Mouse (Mus musculus): Measurements from ENCODE around the gene Vmn2r34. TPM values are rescaled to one million over a fixed set of nuclear protein-coding genes. Genes with fewer than 3 reads are reported as not detected.
"Not testable (repeated sequence)": the region's sequence is repeated elsewhere in the genome, so short reads cannot be mapped to it uniquely, and the experiment has no call there.

Gene Vmn2r34
- polyA plus RNA-seq (2012; rRNA removed): not detected in 2 replicates
- not detected in 2 replicates for polyA plus RNA-seq (2014; fragmentation: Nextera tagmentation; extraction: Ambion mirVana)

DNA sequence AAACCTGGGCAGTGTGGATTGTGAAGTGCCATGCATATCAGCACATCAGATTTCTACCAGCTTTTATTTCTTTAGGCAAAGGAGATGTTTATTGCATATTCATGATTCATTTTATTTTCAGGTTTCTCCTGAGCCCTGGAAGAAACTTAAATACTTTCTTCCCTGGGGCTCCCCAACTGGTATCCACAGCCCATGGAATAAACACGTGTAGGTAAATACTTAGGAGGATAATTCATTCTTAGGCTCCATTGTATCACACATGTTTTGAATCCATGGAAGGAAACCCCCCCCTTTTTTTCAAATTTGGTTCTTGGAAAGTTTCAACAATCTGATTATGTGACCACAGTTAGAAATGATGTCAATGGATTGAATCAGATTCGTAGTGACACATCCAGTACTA is at the start of gene Vmn2r34:
Gene Vmn2r34, minus strand, starts transcription at position 101 of the 400 bp plus-strand sequence.
- not testable (repeated sequence) for H3K4me1 ChIP-seq (replicated peaks; ENCODE audit: control insufficient read depth in 2 of 2, insufficient read depth in 2 of 2, low read length in 1 of 2); H3K4me2 ChIP-seq (ENCODE audit: low read depth); DNase-seq (ENCODE audit: low read depth in 3 of 3, low spot score in 3 of 3); ATAC-seq (ENCODE audit: insufficient read depth); H3K27ac ChIP-seq; H3K9me3 ChIP-seq (ENCODE audit: control insufficient read depth, low read length); H3K4me3 ChIP-seq (ENCODE audit: insufficient read depth in 1 of 2, low read depth in 2 of 2, low read length in 2 of 2); H3K9ac ChIP-seq (replicated peaks); H3K27me3 ChIP-seq (ENCODE audit: control insufficient read depth, insufficient read depth, low read length); H3K36me3 ChIP-seq (replicated peaks; ENCODE audit: control insufficient read depth, insufficient read depth, low read depth)
- WGBS (ENCODE audit: insufficient replicate concordance): no CpG with 5 or more reads among the region's 2 CpGs

GRCm38 (mm10) chr7:7674032-7674431 is 15.3 kb downstream of the Vmn2r34 start:
- 47% methylated on average over 2 of the region's 2 CpGs for WGBS (ENCODE audit: insufficient replicate concordance)
- not testable (repeated sequence) for H3K4me2 ChIP-seq (ENCODE audit: low read depth); H3K9ac ChIP-seq (replicated peaks); H3K27ac ChIP-seq; H3K4me3 ChIP-seq (ENCODE audit: insufficient read depth in 1 of 2, low read depth in 2 of 2, low read length in 2 of 2); DNase-seq (ENCODE audit: low read depth in 3 of 3, low spot score in 3 of 3); H3K4me1 ChIP-seq (replicated peaks; ENCODE audit: control insufficient read depth in 2 of 2, insufficient read depth in 2 of 2, low read length in 1 of 2); H3K27me3 ChIP-seq (ENCODE audit: control insufficient read depth, insufficient read depth, low read length); H3K9me3 ChIP-seq (ENCODE audit: control insufficient read depth, low read length); ATAC-seq (ENCODE audit: insufficient read depth); H3K36me3 ChIP-seq (replicated peaks; ENCODE audit: control insufficient read depth, insufficient read depth, low read depth)

Other genes starting within 250 kb of the Vmn2r34 start
- not detected in 2 replicates for gene Vmn2r32, start 209.5 kb downstream of the Vmn2r34 start, polyA plus RNA-seq (2012; rRNA removed)
- not detected in 2 replicates for gene Vmn2r32, start 209.5 kb downstream of the Vmn2r34 start, polyA plus RNA-seq (2014; fragmentation: Nextera tagmentation; extraction: Ambion mirVana)
- not detected in 2 replicates for gene Vmn2r33, start 122.7 kb downstream of the Vmn2r34 start, polyA plus RNA-seq (2012; rRNA removed)
- not detected in 2 replicates for gene Vmn2r33, start 122.7 kb downstream of the Vmn2r34 start, polyA plus RNA-seq (2014; fragmentation: Nextera tagmentation; extraction: Ambion mirVana)
- not detected in 2 replicates for gene Vmn2r35, start 130.4 kb upstream of the Vmn2r34 start, polyA plus RNA-seq (2012; rRNA removed)
- gene Vmn2r35, start 130.4 kb upstream of the Vmn2r34 start, polyA plus RNA-seq (2014; fragmentation: Nextera tagmentation; extraction: Ambion mirVana): not detected in 2 replicates
- gene Vmn2r36, start 213.0 kb upstream of the Vmn2r34 start, polyA plus RNA-seq (2012; rRNA removed): not detected in 2 replicates
- not detected in 2 replicates for gene Vmn2r36, start 213.0 kb upstream of the Vmn2r34 start, polyA plus RNA-seq (2014; fragmentation: Nextera tagmentation; extraction: Ambion mirVana)

Data from liver, embryonic 14.5 days (tissue).